Mouse (Mus musculus): ENCODE data around the gene Trp53.
"Not testable (repeated sequence)": the region's sequence is repeated elsewhere in the genome, so short reads cannot be mapped to it uniquely, and the experiment has no call there.

The Trp53 gene

GRCm38 (mm10) chr11:69601768-69602167 is 21.6 kb downstream of the Trp53 start:
- DNase-seq (ENCODE audit: low spot score), result no peak

GRCm38 (mm10) chr11:69603516-69603915 is 23.4 kb downstream of the Trp53 start:
- no peak for DNase-seq (ENCODE audit: low spot score)

GRCm38 (mm10) chr11:69604347-69604746 is 24.2 kb downstream of the Trp53 start:
- DNase-seq (ENCODE audit: low spot score), result no peak

DNA sequence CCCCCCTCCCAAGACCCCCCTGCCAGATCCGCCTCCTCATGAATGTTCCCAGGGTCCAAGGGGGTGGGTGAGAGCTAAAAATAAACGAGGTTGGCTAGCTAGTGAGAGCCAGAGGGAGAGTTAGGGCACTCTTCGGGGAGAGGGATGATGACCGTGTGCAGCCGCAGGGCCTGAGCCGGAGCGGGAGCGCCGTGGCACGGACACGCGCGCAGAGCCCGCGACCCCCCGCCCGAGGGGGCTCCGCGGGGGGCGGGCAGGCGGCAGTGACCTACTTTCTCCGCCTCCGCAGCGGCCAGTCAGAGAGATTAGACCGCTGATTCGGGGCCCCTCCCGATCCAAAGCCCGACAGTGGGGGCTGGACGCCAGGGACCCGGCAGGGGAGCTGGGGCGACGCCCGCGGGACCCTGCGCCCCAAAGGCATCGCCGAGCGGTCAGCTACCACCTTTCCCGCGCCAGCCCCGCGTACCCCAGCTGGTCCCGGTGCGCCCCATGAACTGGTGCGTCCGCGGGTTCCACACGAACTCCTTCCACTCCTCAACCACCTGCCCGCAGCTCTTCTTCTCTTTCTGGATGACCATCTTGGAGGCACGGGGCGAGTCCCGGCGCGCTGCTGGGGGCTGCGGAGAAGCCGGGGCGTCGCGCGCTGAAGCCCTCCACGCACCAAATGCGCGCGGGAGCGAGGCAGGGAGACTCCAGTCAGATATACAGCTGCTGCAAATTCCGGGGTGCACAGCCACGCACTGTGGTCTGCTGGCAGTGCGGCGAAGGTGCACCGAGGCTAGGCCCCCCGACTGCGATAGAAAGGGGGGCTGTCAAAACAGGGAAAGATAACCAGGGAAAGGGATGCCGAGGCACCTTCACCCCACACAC is 24.9 kb downstream of the Trp53 start:
- DNase-seq (ENCODE audit: low spot score), result no peak

DNA sequence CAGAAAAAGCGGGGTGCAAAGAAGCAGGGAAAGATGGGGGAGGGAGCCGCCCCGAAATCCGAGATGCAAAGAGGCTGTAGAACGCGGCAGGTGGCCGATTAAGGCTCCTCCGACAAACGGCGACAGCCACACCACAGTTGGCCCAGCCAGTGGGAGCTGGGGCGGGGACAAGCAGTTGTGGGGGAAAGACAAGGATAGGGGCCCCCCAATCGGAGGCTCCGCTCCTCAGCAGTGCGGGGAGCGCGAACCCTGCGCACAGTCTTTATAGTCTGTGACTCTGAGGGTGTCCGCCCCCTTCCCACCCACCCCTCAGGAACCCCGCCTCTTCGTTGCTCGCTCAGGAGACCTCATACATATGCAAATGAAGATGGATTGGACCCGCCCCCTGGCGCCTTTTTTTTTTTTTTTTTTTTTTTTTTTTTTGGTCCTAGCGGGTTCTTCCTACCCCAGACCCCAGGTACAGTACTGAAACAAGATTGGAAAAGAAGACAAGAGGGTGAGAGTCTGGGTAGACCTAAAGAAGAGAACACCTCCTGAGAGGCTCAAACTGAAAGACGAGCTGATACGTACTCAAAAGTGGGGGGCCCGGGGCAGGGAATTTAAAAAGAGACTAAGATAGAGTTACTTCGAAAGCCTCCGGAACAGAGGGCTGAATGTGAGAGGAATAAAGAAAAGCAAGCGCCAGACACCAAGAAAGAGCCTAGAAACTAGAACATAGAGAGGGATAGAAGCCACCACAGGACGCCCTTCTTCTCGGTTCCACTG is 25.7 kb downstream of the Trp53 start, which contains the start of gene Atp1b2:
Atp1b2 (minus strand) TSS at position 217 of the 765 bp plus-strand sequence.
- DNase-seq (ENCODE audit: low spot score), result no peak

DNA sequence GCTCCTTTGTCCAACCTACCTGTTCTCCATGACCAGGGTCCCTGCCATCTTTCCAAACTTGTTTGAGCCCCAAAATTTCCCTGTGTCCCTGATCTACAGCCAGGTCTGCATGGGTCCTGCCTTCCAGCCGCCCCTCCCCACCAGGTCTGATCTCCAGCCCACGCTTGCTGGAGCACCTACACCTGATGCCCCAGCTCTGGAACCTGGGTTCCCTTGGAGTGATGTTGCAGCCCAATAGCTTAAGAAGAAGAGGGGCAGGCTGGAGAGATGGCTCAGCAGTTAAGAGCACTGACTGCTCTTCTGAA is 26.3 kb downstream of the Trp53 start:
- DNase-seq (ENCODE audit: low spot score), result no peak

- DNase-seq (ENCODE audit: low spot score), result no peak
These were observed 26.7 kb downstream of the Trp53 start for GRCm38 (mm10) chr11:69606832-69607231.

GRCm38 (mm10) chr11:69608525-69608924 is 28.4 kb downstream of the Trp53 start:
- no peak for DNase-seq (ENCODE audit: low spot score)

GRCm38 (mm10) chr11:69609416-69609815 is 29.3 kb downstream of the Trp53 start:
- no peak for DNase-seq (ENCODE audit: low spot score)

GRCm38 (mm10) chr11:69610899-69611298 is 30.7 kb downstream of the Trp53 start:
- no peak for DNase-seq (ENCODE audit: low spot score)

DNA sequence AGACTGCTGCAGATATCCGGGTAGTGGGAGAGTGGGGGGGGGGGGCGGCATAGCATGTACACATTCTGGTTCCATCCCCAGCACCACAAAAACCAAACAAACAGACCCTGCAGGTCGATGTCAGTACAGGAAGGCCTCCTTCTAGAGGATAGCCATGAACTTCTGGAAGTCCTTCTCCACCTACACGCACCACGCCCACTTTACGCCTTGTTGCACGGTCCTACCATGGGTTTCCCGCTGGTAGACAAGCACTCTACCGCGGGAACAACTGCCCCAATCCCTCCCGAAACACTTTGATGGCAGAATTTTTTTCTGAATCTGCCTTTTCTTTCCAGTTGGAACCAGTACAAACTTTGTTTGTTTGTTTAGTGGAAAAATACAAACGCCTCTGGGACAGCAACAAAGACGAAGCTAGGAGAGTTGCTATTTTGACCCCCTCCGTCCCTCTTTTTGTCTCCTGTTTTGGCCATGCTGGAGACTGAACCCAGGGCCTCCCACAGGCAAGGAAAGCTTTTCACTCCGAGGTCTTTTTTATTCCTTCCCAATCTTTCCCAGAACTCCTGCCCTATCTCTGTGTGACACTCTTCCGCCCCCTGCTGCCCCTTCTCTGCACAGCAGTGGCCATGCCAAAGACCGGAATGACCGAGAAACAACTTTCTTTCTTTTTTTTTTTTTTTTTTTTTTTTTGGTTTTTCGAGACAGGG is 33.5 kb downstream of the Trp53 start:
- peak; percentile 78 for DNase-seq (ENCODE audit: low spot score)

- DNase-seq (ENCODE audit: low spot score), result not testable (repeated sequence)
These were observed 34.1 kb downstream of the Trp53 start for GRCm38 (mm10) chr11:69614257-69614588.

GRCm38 (mm10) chr11:69616781-69617180 is 36.6 kb downstream of the Trp53 start:
- no peak for DNase-seq (ENCODE audit: low spot score)

DNA sequence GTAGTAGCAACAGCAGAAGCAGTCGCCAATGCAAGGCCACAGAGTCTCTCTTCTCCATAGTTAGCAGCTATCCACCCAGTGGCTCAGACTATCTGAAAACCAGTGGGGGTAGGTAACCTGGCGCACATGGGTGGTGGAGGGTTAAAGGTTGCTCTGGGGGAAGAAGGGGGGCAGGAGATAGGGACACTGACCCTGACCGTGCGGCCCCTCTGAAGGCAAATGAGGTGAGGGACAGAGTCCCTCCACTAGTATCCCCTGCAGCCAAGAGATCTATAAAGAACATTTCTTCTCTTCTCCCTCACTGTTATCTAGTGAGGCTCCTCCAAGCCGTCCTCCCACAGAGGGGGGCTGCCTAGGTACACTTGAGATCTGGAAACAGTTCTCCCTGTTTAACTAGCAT is 37.6 kb downstream of the Trp53 start, which contains the start of gene Shbg:
Shbg (minus strand) TSS at position 101 of the 400 bp plus-strand sequence.
- DNase-seq (ENCODE audit: low spot score), result no peak

- no peak for DNase-seq (ENCODE audit: low spot score)
These were observed 40.4 kb downstream of the Trp53 start for GRCm38 (mm10) chr11:69620394-69621081.

- no peak for DNase-seq (ENCODE audit: low spot score)
These were observed 41.6 kb downstream of the Trp53 start, which contains the start of gene Sat2 for GRCm38 (mm10) chr11:69621571-69622268. Gene Sat2 (plus strand): TSS chr11:69622024.

- no peak for DNase-seq (ENCODE audit: low spot score)
These were observed 42.2 kb downstream of the Trp53 start for GRCm38 (mm10) chr11:69622406-69622805.

- no peak for DNase-seq (ENCODE audit: low spot score)
These were observed 42.8 kb downstream of the Trp53 start for GRCm38 (mm10) chr11:69623006-69623405.

GRCm38 (mm10) chr11:69624339-69624738 is 44.2 kb downstream of the Trp53 start:
- DNase-seq (ENCODE audit: low spot score), result not testable (repeated sequence)

DNA sequence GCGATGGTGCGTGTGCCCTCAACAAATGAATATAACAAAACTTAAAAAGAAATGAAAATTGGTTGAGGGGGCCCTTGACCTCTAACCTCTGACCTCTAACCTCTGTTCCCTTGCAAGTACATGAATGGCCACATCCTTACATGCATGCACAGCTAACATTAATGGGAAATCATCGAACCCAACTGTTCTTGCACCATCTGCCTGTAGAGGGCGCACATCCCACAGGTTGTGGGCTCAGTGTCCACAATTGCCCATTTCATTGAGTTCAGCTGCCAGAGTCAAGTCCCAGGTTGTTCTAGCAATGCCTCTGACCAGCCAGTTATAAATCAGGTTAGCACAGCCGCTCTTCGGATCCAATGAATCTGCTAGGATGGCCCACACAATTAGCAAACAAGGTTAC is 48.1 kb downstream of the Trp53 start:
- peak; percentile 69 for DNase-seq (ENCODE audit: low spot score)

DNA sequence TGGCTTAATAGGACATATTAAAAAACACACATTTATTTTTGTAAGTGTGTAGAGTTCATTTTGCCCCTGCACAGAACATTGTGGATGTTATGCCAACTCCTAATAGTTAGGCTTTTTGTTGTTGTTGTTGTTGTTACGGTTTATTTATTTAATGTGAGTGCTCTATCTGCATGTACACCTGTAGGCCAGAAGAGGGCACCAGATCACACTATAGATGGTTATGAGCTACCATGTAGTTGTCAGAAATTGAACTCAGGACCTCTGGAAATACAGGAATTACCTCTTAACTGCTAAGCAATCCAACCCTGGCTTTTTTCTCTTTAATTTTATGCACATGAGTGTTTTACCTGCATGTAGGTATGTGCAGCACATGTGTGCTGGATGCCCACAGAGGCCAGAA is 49.6 kb downstream of the Trp53 start:
- no peak for DNase-seq (ENCODE audit: low spot score)

Data from layer of hippocampus, adult 9-10 months (tissue).